Mouse (Mus musculus) gastrocnemius, postnatal 10 days (tissue): ENCODE measurements around the gene Slc6a18. TPM values are rescaled to one million over a fixed set of nuclear protein-coding genes. Genes with fewer than 3 reads are reported as not detected.

Experiments
- total RNA-seq, 2 experiments: library from RNA; stranded (reverse); gene quantifications; 2 replicates each; pipeline ENCODE4 v1.2.3; 2021

Slc6a18 gene
- total RNA-seq, 2 experiments from 2014 or later: 0.28 to 0.86 TPM

Other genes with a start within 250 kb of the Slc6a18 start
- 10 to 100 TPM; 10.1 to 14.8 TPM for gene Lpcat1, start 210.8 kb downstream of the Slc6a18 start, total RNA-seq
- gene Slc6a3, start 141.3 kb downstream of the Slc6a18 start, total RNA-seq: not detected
- gene Clptm1l, start 74.0 kb downstream of the Slc6a18 start, total RNA-seq: 10 to 100 TPM; 56.7 to 58.7 TPM
- under 1 TPM; 0.70 to 0.79 TPM for gene Tert, start 51.1 kb downstream of the Slc6a18 start, total RNA-seq
- not detected for gene Slc6a19, start 26.8 kb upstream of the Slc6a18 start, total RNA-seq
- gene Slc12a7, start 55.1 kb upstream of the Slc6a18 start, total RNA-seq: 1 to 10 TPM; 5.5 to 7.7 TPM
- 1 to 10 TPM; 3.5 to 3.9 TPM for gene Nkd2, start 169.6 kb upstream of the Slc6a18 start, total RNA-seq